ENCODE assay signal across 11 mouse cellular contexts in the genomic region with DNA sequence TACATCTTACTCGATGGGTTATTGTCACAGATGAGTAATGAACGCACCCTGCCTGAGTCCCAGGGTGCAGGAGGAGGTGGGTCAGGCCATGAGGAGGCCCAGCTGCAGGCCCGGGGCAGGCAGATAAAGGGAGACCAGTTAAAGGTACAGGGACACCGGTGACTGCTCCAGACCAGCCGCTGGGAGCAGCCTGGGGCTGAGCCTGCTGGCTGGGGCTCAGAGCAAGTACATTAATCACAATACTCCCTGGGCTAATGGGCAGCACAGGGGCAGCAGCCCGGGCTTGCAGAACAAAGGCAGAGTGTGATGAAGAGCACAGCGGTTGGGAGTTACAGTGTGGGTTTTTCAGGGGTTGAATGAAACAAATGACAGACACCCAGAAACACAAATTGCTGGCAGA.
DNase-seq lines count a peak whose midpoint lies in the region; ATAC-seq lines count a peak whose summit lies in the region.
"Had no signal": no experiment of that assay in that cellular context is flagged by ENCODE, and none has a peak within 500 bp of the region (broad histone marks: within the 10 kb centered on the region; RNA-seq: fewer than 3 reads in every experiment).

No protein-coding gene starts in this region.

- H3K27ac ChIP-seq in heart, embryonic 13.5 days (replicated peaks), result no peak overlapping the region
- H3K27ac ChIP-seq in hindbrain, embryonic 10.5 days, result peak overlapping the region; percentile 73
- no peak overlapping the region for H3K27ac ChIP-seq in midbrain, embryonic 15.5 days
- H3K27ac ChIP-seq: embryonic facial prominence, embryonic 13.5 days; liver, embryonic 15.5 days had no signal

- 17% methylated on average over 7 of the region's 7 CpGs for WGBS in heart, embryonic 13.5 days
- 16% methylated on average over 7 of the region's 7 CpGs for WGBS in hindbrain, embryonic 10.5 days
- 4% methylated on average over 7 of the region's 7 CpGs for WGBS in midbrain, embryonic 15.5 days

- no peak for DNase-seq in heart, postnatal 25 days (ENCODE audit: low spot score)
- DNase-seq in embryo, embryonic 10 days (ENCODE audit: low spot score), result peak; percentile 52
- DNase-seq in hindbrain, embryonic 10.5 days (ENCODE audit: low spot score), result peak; percentile 53
- no peak for DNase-seq in left cerebral cortex, postnatal 25 days (ENCODE audit: low spot score in 2 of 2)
- DNase-seq in natural killer cell, adult 2 months (ENCODE audit: low spot score in 2 of 2), result no peak
- no peak for DNase-seq in adipocyte (ENCODE audit: low spot score)
- DNase-seq: kidney, adult 18-20 months had no signal

- no peaks in the 10 kb centered on the region for H3K27me3 ChIP-seq in heart, embryonic 13.5 days (replicated peaks)
- no peaks in the 10 kb centered on the region for H3K27me3 ChIP-seq in hindbrain, embryonic 10.5 days (ENCODE audit: insufficient read depth, poor library complexity, severe bottlenecking)
- H3K27me3 ChIP-seq in midbrain, embryonic 15.5 days (replicated peaks), result no peaks in the 10 kb centered on the region
- H3K27me3 ChIP-seq: liver, embryonic 15.5 days had no signal

- H3K4me2 ChIP-seq in heart, embryonic 13.5 days, result no peak overlapping the region
- H3K4me2 ChIP-seq in midbrain, embryonic 15.5 days, result 0 out of 2 replicates have a peak overlapping the region, but pooled peaks have one; percentile 1
- H3K4me2 ChIP-seq: embryonic facial prominence, embryonic 13.5 days; liver, embryonic 15.5 days had no signal

- ATAC-seq in heart, embryonic 13.5 days (ENCODE audit: extremely low read depth, insufficient number of reproducible peaks, low FRiP score, low TSS enrichment), result no peak
- peak; percentile 60; the same call in 1 of the 2 replicates for ATAC-seq in midbrain, embryonic 15.5 days (replicated peaks)

- intact Hi-C loops in heart, postnatal 25 days (cut with DNase I), result no loop called here
- intact Hi-C loops in left cerebral cortex, postnatal 25 days (cut with DNase I), result no loop called here

- no peaks in the 10 kb centered on the region for H3K4me1 ChIP-seq in heart, embryonic 13.5 days
- peaks cover 13% of the 10 kb centered on the region for H3K4me1 ChIP-seq in hindbrain, embryonic 10.5 days (replicated peaks)
- peaks cover 6% of the 10 kb centered on the region for H3K4me1 ChIP-seq in midbrain, embryonic 15.5 days
- H3K4me1 ChIP-seq: embryonic facial prominence, embryonic 13.5 days; liver, embryonic 15.5 days had no signal

- H3K9me3 ChIP-seq in heart, embryonic 13.5 days, result no peaks in the 10 kb centered on the region
- H3K9me3 ChIP-seq in hindbrain, embryonic 10.5 days, result no peaks in the 10 kb centered on the region
- no peaks in the 10 kb centered on the region for H3K9me3 ChIP-seq in midbrain, embryonic 15.5 days
- H3K9me3 ChIP-seq: embryonic facial prominence, embryonic 13.5 days; liver, embryonic 15.5 days had no signal

- 0 out of 2 replicates have a peak overlapping the region, but pooled peaks have one; percentile 33 for H3K9ac ChIP-seq in heart, embryonic 13.5 days
- no peak overlapping the region for H3K9ac ChIP-seq in midbrain, embryonic 15.5 days
- H3K9ac ChIP-seq: embryonic facial prominence, embryonic 13.5 days; liver, embryonic 15.5 days had no signal

- H3K36me3 ChIP-seq in heart, embryonic 13.5 days, result no peaks in the 10 kb centered on the region
- no peaks in the 10 kb centered on the region for H3K36me3 ChIP-seq in hindbrain, embryonic 10.5 days
- H3K36me3 ChIP-seq in midbrain, embryonic 15.5 days (replicated peaks), result no peaks in the 10 kb centered on the region
- H3K36me3 ChIP-seq: embryonic facial prominence, embryonic 13.5 days; liver, embryonic 15.5 days had no signal

- no peak overlapping the region for H3K4me3 ChIP-seq in heart, embryonic 13.5 days
- no peak overlapping the region for H3K4me3 ChIP-seq in hindbrain, embryonic 10.5 days
- H3K4me3 ChIP-seq in midbrain, embryonic 15.5 days, result no peak overlapping the region
- H3K4me3 ChIP-seq: embryonic facial prominence, embryonic 13.5 days; liver, embryonic 15.5 days had no signal

Comparison
In these comparisons a context has a peak if more than half of its experiments do, and no peak if none do; other contexts are left out.
1. DNase-seq: peak in embryo, embryonic 10 days (single experiment) and hindbrain, embryonic 10.5 days (single experiment); none in heart, postnatal 25 days (single experiment), left cerebral cortex, postnatal 25 days (0 of 2), natural killer cell, adult 2 months (0 of 2) and adipocyte (single experiment).